ENCODE assay signal across 19 mouse cellular contexts in the genomic region with DNA sequence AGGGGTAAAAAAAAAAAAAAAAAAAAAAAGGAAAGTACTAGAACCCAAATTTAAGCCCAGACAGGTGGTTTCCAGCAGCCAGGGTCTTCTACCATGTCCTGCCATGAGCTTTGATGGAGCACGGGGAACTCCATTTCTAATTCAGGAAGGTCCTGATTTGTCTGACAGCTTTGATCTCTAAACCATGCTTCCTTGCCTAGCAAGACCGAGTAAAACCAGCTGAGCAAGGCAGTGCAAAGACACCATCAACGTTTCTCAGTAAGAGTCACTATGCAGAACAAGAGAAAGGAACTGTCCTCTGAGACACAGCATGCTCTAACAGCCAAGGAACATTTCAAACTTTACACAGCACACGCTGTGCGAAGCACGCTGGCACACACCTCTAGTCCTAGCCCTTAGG. TPM values are rescaled to one million over a fixed set of nuclear protein-coding genes. Genes with fewer than 3 reads are reported as not detected.
"Had no signal": no experiment of that assay in that cellular context is flagged by ENCODE, and none has a peak within 500 bp of the region (broad histone marks: within the 10 kb centered on the region; RNA-seq: fewer than 3 reads in every experiment).

No protein-coding gene starts in this region.

- H3K27ac ChIP-seq: left cerebral cortex, adult 2 months; limb, embryonic 10.5 days; liver, embryonic 15.5 days; midbrain, embryonic 13.5 days; neural tube, embryonic 15.5 days; stomach, postnatal 0 days had no signal

- ATAC-seq: lung, postnatal 0 days; midbrain, embryonic 13.5 days had no signal

- H3K9me3 ChIP-seq: limb, embryonic 10.5 days; liver, embryonic 15.5 days; midbrain, embryonic 13.5 days; neural tube, embryonic 15.5 days had no signal

- H3K4me3 ChIP-seq: left cerebral cortex, adult 2 months; limb, embryonic 10.5 days; liver, embryonic 15.5 days; midbrain, embryonic 13.5 days; neural tube, embryonic 15.5 days had no signal

- H3K27me3 ChIP-seq: liver, embryonic 15.5 days; midbrain, embryonic 13.5 days; neural tube, embryonic 15.5 days had no signal

- H3K36me3 ChIP-seq: liver, embryonic 15.5 days; midbrain, embryonic 13.5 days; neural tube, embryonic 15.5 days had no signal

- DNase-seq: kidney, adult 9 months; kidney, postnatal 10 days; kidney, postnatal 4 days; lung, adult 2 months; lung, postnatal 36 days; right cerebral cortex, adult 18-20 months; right cerebral cortex, postnatal 25 days; thymus, postnatal 4 days had no signal

- H3K9ac ChIP-seq: liver, embryonic 15.5 days; midbrain, embryonic 13.5 days; neural tube, embryonic 15.5 days had no signal

- H3K4me2 ChIP-seq: liver, embryonic 11.5 days; liver, embryonic 15.5 days; midbrain, embryonic 13.5 days; neural tube, embryonic 15.5 days had no signal

RNA-seq across cellular contexts. Expression of a gene that starts 55.9 kb away (rescaled TPM):
- total RNA-seq: megakaryocyte progenitor cell, adult 5-6 weeks had no signal
- polyA plus RNA-seq: liver, embryonic 15.5 days; lung, adult 2 months; lung, postnatal 0 days; neural tube, embryonic 11.5 days; small intestine, adult 2 months; stomach, postnatal 0 days had no signal
